Mouse (Mus musculus) heart, embryonic 16.5 days (tissue): ENCODE measurements around the gene Hoxc5. TPM values are rescaled to one million over a fixed set of nuclear protein-coding genes. Genes with fewer than 3 reads are reported as not detected.

Experiments
- ATAC-seq: fragments of 200-750 bp; cut with Nextera tagmentation; replicated peaks from 2 replicates; pipeline ENCODE4 v1.8.0; 2017; ENCODE audit warnings: moderate number of reproducible peaks; ENCODE audit not compliant: insufficient read depth, low FRiP score; ENCODE audit errors: extremely low read depth
- H3K27ac ChIP-seq: fragments of 300-500 bp; sonication (generic); 2 replicates; pipeline ENCODE4 v1.5.1; 2014; ENCODE audit warnings: mild to moderate bottlenecking, low read length, control low read depth, moderate library complexity
- H3K27me3 ChIP-seq: fragments of 300-500 bp; sonication (generic); 2 replicates; pipeline ENCODE4 v1.6.1; 2014; ENCODE audit warnings: low read length, mixed read lengths; ENCODE audit not compliant: control insufficient read depth, insufficient read depth
- H3K36me3 ChIP-seq: fragments of 300-500 bp; sonication (generic); 2 replicates; pipeline ENCODE4 v1.6.1; 2014; ENCODE audit not compliant: control insufficient read depth, insufficient read depth
- H3K4me1 ChIP-seq: fragments of 300-500 bp; sonication (generic); 2 replicates; pipeline ENCODE4 v1.6.1; 2014; ENCODE audit warnings: low read length, mixed read lengths; ENCODE audit not compliant: control insufficient read depth, insufficient read depth
- H3K4me2 ChIP-seq: fragments of 300-500 bp; sonication (generic); 2 replicates; pipeline ENCODE4 v1.6.1; 2014; ENCODE audit warnings: low read depth, mild to moderate bottlenecking, control low read depth, low read length
- H3K4me3 ChIP-seq: fragments of 300-500 bp; sonication (generic); 2 replicates; pipeline ENCODE4 v1.5.1; 2014; ENCODE audit warnings: mild to moderate bottlenecking, control low read depth, low read length
- H3K9ac ChIP-seq: fragments of 300-500 bp; sonication (generic); 2 replicates; pipeline ENCODE4 v1.6.1; 2014; ENCODE audit warnings: low read length, control low read depth
- H3K9me3 ChIP-seq: fragments of 300-500 bp; sonication (generic); replicated peaks from 2 replicates; pipeline ENCODE4 v1.6.1; 2016; ENCODE audit warnings: low read length; ENCODE audit not compliant: control insufficient read depth
- WGBS: fragments of 180-500 bp; shearing (Covaris S2); extraction: QIAGEN DNeasy Blood & Tissue Kit; methylation state at CpG from one replicate; pipeline ENCODE4 v1.1.7; 2014; 5-methylcytosine and 5-hydroxymethylcytosine counted together
- polyA plus RNA-seq: library from polyadenylated mRNA; unstranded; fragments of >200 nt; fragmentation: Nextera tagmentation; extraction: Ambion mirVana; gene quantifications from 2 replicates; pipeline ENCODE4 v1.2.1, GENCODE M21; 2015

The Hoxc5 gene
- polyA plus RNA-seq, 1 experiment from 2014 or later = 0.11 TPM

- ATAC-seq = no peak
- 6% methylated on average over 8 of the region's 8 CpGs for WGBS
Observed at GRCm38 (mm10) chr15:103021544-103021943, 54.3 kb downstream of the Hoxc5 start.

GRCm38 (mm10) chr15:103024131-103024530 is 56.9 kb downstream of the Hoxc5 start:
- no peak overlapping the region for H3K27ac ChIP-seq
- no peak overlapping the region for H3K4me3 ChIP-seq
- H3K4me1 ChIP-seq = no peaks in the 10 kb centered on the region
- H3K9ac ChIP-seq = no peak overlapping the region
- no peak for ATAC-seq
- 2% methylated on average over 2 of the region's 2 CpGs for WGBS
- H3K27me3 ChIP-seq = peaks cover 95% of the 10 kb centered on the region
- H3K36me3 ChIP-seq = no peaks in the 10 kb centered on the region
- H3K4me2 ChIP-seq = no peak overlapping the region
- H3K9me3 ChIP-seq = no peaks in the 10 kb centered on the region

More at GRCm38 (mm10) chr15:103021544-103021943, 54.3 kb downstream of the Hoxc5 start:
- Histone ChIP-seq H3K27me3 (peaks cover 95% of the 10 kb centered on the region), H3K27ac (no peak overlapping the region), H3K9me3 (no peaks in the 10 kb centered on the region), H3K36me3 (no peaks in the 10 kb centered on the region), H3K4me1 (no peaks in the 10 kb centered on the region), H3K4me3 (no peak overlapping the region), H3K4me2 (no peak overlapping the region), H3K9ac (no peak overlapping the region)

- no peaks in the 10 kb centered on the region for H3K4me1 ChIP-seq
- H3K27me3 ChIP-seq = peaks cover 87% of the 10 kb centered on the region
- no peak overlapping the region for H3K4me2 ChIP-seq
- no peaks in the 10 kb centered on the region for H3K9me3 ChIP-seq
- H3K9ac ChIP-seq = no peak overlapping the region
- H3K27ac ChIP-seq = no peak overlapping the region
- 3% methylated on average over 43 of the region's 43 CpGs for WGBS
- ATAC-seq = no peak
- H3K36me3 ChIP-seq = no peaks in the 10 kb centered on the region
- H3K4me3 ChIP-seq = no peak overlapping the region
Observed at GRCm38 (mm10) chr15:103027266-103028235, 60.3 kb downstream of the Hoxc5 start.

GRCm38 (mm10) chr15:103028916-103029512 is 61.8 kb downstream of the Hoxc5 start:
- Histone ChIP-seq H3K9ac (no peak overlapping the region), H3K4me3 (no peak overlapping the region), H3K27ac (no peak overlapping the region), H3K4me2 (no peak overlapping the region), H3K4me1 (no peaks in the 10 kb centered on the region), H3K9me3 (no peaks in the 10 kb centered on the region), H3K36me3 (no peaks in the 10 kb centered on the region), H3K27me3 (peaks cover 89% of the 10 kb centered on the region)
- ATAC-seq = no peak
- 21% methylated on average over 9 of the region's 9 CpGs for WGBS

- no peak overlapping the region for H3K27ac ChIP-seq
- no peaks in the 10 kb centered on the region for H3K9me3 ChIP-seq
- H3K36me3 ChIP-seq = no peaks in the 10 kb centered on the region
- H3K4me1 ChIP-seq = no peaks in the 10 kb centered on the region
- no peak overlapping the region for H3K4me3 ChIP-seq
- H3K9ac ChIP-seq = no peak overlapping the region
- peaks cover 89% of the 10 kb centered on the region for H3K27me3 ChIP-seq
- WGBS = 9% methylated on average over 8 of the region's 8 CpGs
- no peak overlapping the region for H3K4me2 ChIP-seq
- no peak for ATAC-seq
Observed at GRCm38 (mm10) chr15:103030142-103030541, 62.9 kb downstream of the Hoxc5 start.

- Histone ChIP-seq H3K27me3 (peaks cover 90% of the 10 kb centered on the region), H3K4me3 (no peak overlapping the region), H3K27ac (no peak overlapping the region), H3K36me3 (no peaks in the 10 kb centered on the region), H3K4me2 (no peak overlapping the region), H3K4me1 (no peaks in the 10 kb centered on the region), H3K9me3 (no peaks in the 10 kb centered on the region), H3K9ac (no peak overlapping the region)
- no peak for ATAC-seq
- WGBS = 0% methylated on average over 1 of the region's 3 CpGs
Observed at GRCm38 (mm10) chr15:103032167-103032566, 64.9 kb downstream of the Hoxc5 start.

- ATAC-seq = no peak
- H3K27ac ChIP-seq = no peak overlapping the region
- no peaks in the 10 kb centered on the region for H3K9me3 ChIP-seq
- H3K27me3 ChIP-seq = peaks cover 90% of the 10 kb centered on the region
- H3K9ac ChIP-seq = no peak overlapping the region
- no peak overlapping the region for H3K4me3 ChIP-seq
- no peak overlapping the region for H3K4me2 ChIP-seq
- no peaks in the 10 kb centered on the region for H3K36me3 ChIP-seq
- WGBS = 3% methylated on average over 26 of the region's 26 CpGs
- no peaks in the 10 kb centered on the region for H3K4me1 ChIP-seq
Observed at GRCm38 (mm10) chr15:103032646-103033575, 65.7 kb downstream of the Hoxc5 start.

GRCm38 (mm10) chr15:103034043-103034806 is 67.0 kb downstream of the Hoxc5 start:
- 2% methylated on average over 24 of the region's 24 CpGs for WGBS
- Histone ChIP-seq H3K4me2 (peak overlapping the region; percentile 44), H3K27ac (no peak overlapping the region), H3K4me1 (no peaks in the 10 kb centered on the region), H3K27me3 (peaks cover 89% of the 10 kb centered on the region), H3K4me3 (peak overlapping the region; percentile 25), H3K9ac (no peak overlapping the region), H3K9me3 (no peaks in the 10 kb centered on the region), H3K36me3 (no peaks in the 10 kb centered on the region)
- ATAC-seq = no peak
